Mouse (Mus musculus): ENCODE data around the gene Ggt5.

DNA sequence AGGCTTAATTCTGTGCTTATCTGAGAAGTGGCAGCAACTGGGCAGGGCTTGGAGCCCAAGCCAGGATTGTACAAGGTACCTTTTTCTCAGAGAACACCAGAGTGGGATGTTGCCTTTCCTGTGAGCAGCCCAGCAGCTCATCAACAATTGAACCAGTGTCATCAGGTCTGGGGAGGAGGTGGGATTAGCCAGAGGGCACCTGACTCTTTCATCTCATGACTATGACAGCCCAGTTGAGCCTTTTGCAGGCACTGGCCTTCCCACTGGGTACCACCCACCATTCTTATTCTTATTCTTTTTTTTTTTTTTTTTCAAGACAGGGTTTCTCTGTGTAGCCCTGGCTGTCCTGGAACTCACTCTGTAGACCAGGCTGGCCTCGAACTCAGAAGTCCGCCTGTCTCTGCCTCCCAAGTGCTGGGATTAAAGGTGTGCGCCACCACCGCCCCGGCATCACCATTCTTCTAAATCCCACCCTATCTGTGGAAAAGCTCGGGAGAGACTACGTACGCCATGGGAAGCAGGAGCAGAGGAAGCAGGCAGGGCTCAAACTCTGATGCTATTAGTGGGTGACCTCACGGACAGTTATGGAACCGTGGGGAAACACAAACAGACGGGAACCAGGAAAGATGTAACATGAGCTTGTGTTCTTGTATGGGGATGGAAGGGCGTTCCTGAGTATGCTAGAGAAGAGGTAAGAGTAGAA lies 47.1 kb downstream of the Ggt5 start:
- TF ChIP-seq CHD2 (IDR thresholded peaks at IDR 0.05; ENCODE audit: low read depth, low read length) (no peak), MAFK (IDR thresholded peaks at IDR 0.05; ENCODE audit: insufficient read depth, low read depth, low read length) (no peak)

All from ES-E14 (cell line).